Comparison of ENCODE assay signal across 25 mouse cellular contexts in the genomic region with DNA sequence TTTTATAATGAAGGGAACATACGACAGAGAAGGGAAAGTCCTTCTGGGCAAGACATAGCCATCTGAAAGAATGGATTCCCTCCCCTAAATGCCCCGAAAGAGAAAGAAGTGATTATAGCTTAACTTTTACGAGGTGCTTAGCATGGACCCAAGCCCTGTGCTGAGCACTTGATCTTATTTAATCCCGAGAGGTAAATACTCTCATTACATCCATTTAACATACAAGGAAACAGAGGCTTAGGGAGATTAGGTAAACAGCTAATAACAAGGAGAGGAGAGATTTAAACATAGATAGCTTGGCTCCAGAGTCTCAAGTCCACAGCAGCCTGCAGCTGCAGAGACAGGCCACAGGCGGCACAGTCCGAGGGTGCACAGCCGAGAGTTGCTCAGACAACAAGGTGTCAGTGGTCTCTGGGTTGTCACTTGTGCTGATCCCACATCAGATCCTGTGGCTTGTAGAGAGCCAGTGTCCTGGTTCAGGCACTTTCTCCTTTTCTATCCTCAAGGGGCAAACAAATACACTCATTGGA. TPM values are rescaled to one million over a fixed set of nuclear protein-coding genes. Genes with fewer than 3 reads are reported as not detected.
DNase-seq lines count a peak whose midpoint lies in the region; ATAC-seq and TF ChIP-seq lines count a peak whose summit lies in the region.
"Had no signal": no experiment of that assay in that cellular context is flagged by ENCODE, and none has a peak within 500 bp of the region (broad histone marks: within the 10 kb centered on the region; RNA-seq: fewer than 3 reads in every experiment).

No protein-coding gene starts in this region.

- no peaks in the 10 kb centered on the region for H3K36me3 ChIP-seq in heart, embryonic 11.5 days (ENCODE audit: control insufficient read depth, insufficient read depth, low read length)
- H3K36me3 ChIP-seq in lung, embryonic 14.5 days (ENCODE audit: insufficient read depth), result no peaks in the 10 kb centered on the region
- no peaks in the 10 kb centered on the region for H3K36me3 ChIP-seq in intestine, postnatal 0 days (ENCODE audit: control insufficient read depth, insufficient read depth)
- H3K36me3 ChIP-seq in stomach, embryonic 16.5 days (ENCODE audit: control insufficient read depth, insufficient read depth, low read length), result no peaks in the 10 kb centered on the region
- H3K36me3 ChIP-seq: embryonic facial prominence, embryonic 10.5 days; heart, embryonic 13.5 days; midbrain, embryonic 10.5 days had no signal

- H3K27ac ChIP-seq in heart, embryonic 11.5 days (ENCODE audit: low read depth, low read length), result no peak overlapping the region
- H3K27ac ChIP-seq in lung, embryonic 14.5 days (ENCODE audit: low read depth), result peak overlapping the region; percentile 55; the same call in 1 of the 2 replicates
- H3K27ac ChIP-seq in intestine, postnatal 0 days (ENCODE audit: low read depth, low read length), result no peak overlapping the region
- no peak overlapping the region for H3K27ac ChIP-seq in stomach, embryonic 16.5 days (ENCODE audit: low read length)
- H3K27ac ChIP-seq: heart, embryonic 13.5 days had no signal

- H3K9me3 ChIP-seq in heart, embryonic 11.5 days (replicated peaks; ENCODE audit: control insufficient read depth, low read length), result no peaks in the 10 kb centered on the region
- no peaks in the 10 kb centered on the region for H3K9me3 ChIP-seq in lung, embryonic 14.5 days (ENCODE audit: low read depth, low read length)
- no peaks in the 10 kb centered on the region for H3K9me3 ChIP-seq in intestine, postnatal 0 days (ENCODE audit: control insufficient read depth)
- no peaks in the 10 kb centered on the region for H3K9me3 ChIP-seq in stomach, embryonic 16.5 days (replicated peaks; ENCODE audit: control insufficient read depth, low read length)
- H3K9me3 ChIP-seq: embryonic facial prominence, embryonic 10.5 days; midbrain, embryonic 10.5 days had no signal

- peaks cover 27% of the 10 kb centered on the region for H3K4me1 ChIP-seq in heart, embryonic 11.5 days (ENCODE audit: control insufficient read depth, insufficient read depth, low read length)
- H3K4me1 ChIP-seq in lung, embryonic 14.5 days (ENCODE audit: insufficient read depth), result peaks cover 21% of the 10 kb centered on the region
- H3K4me1 ChIP-seq in intestine, postnatal 0 days (replicated peaks; ENCODE audit: control insufficient read depth, insufficient read depth, low read length), result no peaks in the 10 kb centered on the region
- peaks cover 14% of the 10 kb centered on the region; the same call in 1 of the 2 replicates for H3K4me1 ChIP-seq in stomach, embryonic 16.5 days (ENCODE audit: control insufficient read depth, insufficient read depth, low read length)

- ATAC-seq in heart, embryonic 11.5 days (replicated peaks; ENCODE audit: insufficient number of reproducible peaks, low FRiP score, low TSS enrichment), result no peak
- peak; percentile 29; the same call in 1 of the 2 replicates for ATAC-seq in lung, embryonic 14.5 days (ENCODE audit: insufficient read depth)
- ATAC-seq in intestine, postnatal 0 days, result 0 out of 2 replicates have a peak, but pooled peaks have one; percentile 33
- ATAC-seq in stomach, embryonic 16.5 days (ENCODE audit: insufficient read depth, low FRiP score), result peak; percentile 38; the same call in 1 of the 2 replicates
- no peak for ATAC-seq in frontal cortex, adult (ENCODE audit: low TSS enrichment)
- ATAC-seq: forebrain, embryonic 16.5 days; inflammation-experienced regulatory T-cells, adult 6 months; liver, postnatal 0 days; Patski had no signal

- H3K4me3 ChIP-seq in heart, embryonic 11.5 days (ENCODE audit: low read depth, low read length), result no peak overlapping the region
- H3K4me3 ChIP-seq in lung, embryonic 14.5 days (ENCODE audit: low read depth, low read length), result no peak overlapping the region
- no peak overlapping the region for H3K4me3 ChIP-seq in intestine, postnatal 0 days (ENCODE audit: low read depth, low read length)
- no peak overlapping the region for H3K4me3 ChIP-seq in stomach, embryonic 16.5 days (replicated peaks; ENCODE audit: low read length)
- H3K4me3 ChIP-seq: erythroblast, embryonic 14.5 days; heart, embryonic 13.5 days; myocyte had no signal

- DNase-seq in heart, adult 8-10 months (ENCODE audit: low spot score), result no peak
- DNase-seq in lung, embryonic 14.5 days, result no peak
- no peak for DNase-seq in lung, postnatal 25 days (ENCODE audit: low spot score)
- no peak for DNase-seq in adrenal gland, adult 8-10 months
- DNase-seq: cerebellum, postnatal 14 days; gastrocnemius, postnatal 10 days; layer of hippocampus, postnatal 36 days; left cerebral cortex, postnatal 4 days; liver, postnatal 0 days; thymus, adult 18-20 months had no signal

- no peak overlapping the region for H3K9ac ChIP-seq in heart, embryonic 11.5 days (ENCODE audit: low read depth, low read length)
- no peak overlapping the region for H3K9ac ChIP-seq in lung, embryonic 14.5 days
- H3K9ac ChIP-seq in intestine, postnatal 0 days (ENCODE audit: low read depth, low read length), result no peak overlapping the region
- no peak overlapping the region for H3K9ac ChIP-seq in stomach, embryonic 16.5 days (ENCODE audit: low read length)
- H3K9ac ChIP-seq: heart, embryonic 13.5 days; liver, postnatal 0 days had no signal

- 21% methylated on average over 7 of the region's 7 CpGs for WGBS in heart, embryonic 11.5 days (ENCODE audit: insufficient replicate concordance)
- WGBS in lung, embryonic 14.5 days, result 24% methylated on average over 7 of the region's 7 CpGs
- 20% methylated on average over 7 of the region's 7 CpGs for WGBS in intestine, postnatal 0 days
- WGBS in stomach, embryonic 16.5 days, result 21% methylated on average over 7 of the region's 7 CpGs

- peak overlapping the region; percentile 45; the same call in 1 of the 2 replicates for H3K4me2 ChIP-seq in heart, embryonic 11.5 days
- peak overlapping the region; percentile 37; the same call in 1 of the 2 replicates for H3K4me2 ChIP-seq in lung, embryonic 14.5 days
- no peak overlapping the region for H3K4me2 ChIP-seq in intestine, postnatal 0 days (replicated peaks; ENCODE audit: low read depth)
- no peak overlapping the region for H3K4me2 ChIP-seq in stomach, embryonic 16.5 days (ENCODE audit: low read depth, low read length)

- TF ChIP-seq CTCF in lung, embryonic 14.5 days (IDR thresholded peaks at IDR 0.05; ENCODE audit: low read depth), result no peak
- TF ChIP-seq CTCF in intestine, postnatal 0 days (IDR thresholded peaks at IDR 0.05; ENCODE audit: low read depth), result peak; percentile 58

- H3K27me3 ChIP-seq in heart, embryonic 11.5 days (ENCODE audit: control insufficient read depth, insufficient read depth, low read length), result peaks cover 56% of the 10 kb centered on the region
- no peaks in the 10 kb centered on the region for H3K27me3 ChIP-seq in lung, embryonic 14.5 days (ENCODE audit: insufficient read depth, low read length)
- H3K27me3 ChIP-seq in intestine, postnatal 0 days (replicated peaks; ENCODE audit: control insufficient read depth, insufficient read depth, low read length), result 0 out of 2 replicates have a peak, but pooled peaks cover 3% of the 10 kb centered on the region
- H3K27me3 ChIP-seq in stomach, embryonic 16.5 days (ENCODE audit: control insufficient read depth, insufficient read depth, low read length), result no peaks in the 10 kb centered on the region
- H3K27me3 ChIP-seq: Patski had no signal

RNA-seq across cellular contexts. Expression of a gene that starts 32.3 kb away (rescaled TPM):
- 0.19 TPM in 1 of 2 replicates, not detected in the other for polyA plus RNA-seq in heart, embryonic 11.5 days (2014; fragmentation: Nextera tagmentation; extraction: Ambion mirVana)
- not detected for total RNA-seq in heart, adult 8-10 months (2022)
- polyA plus RNA-seq in lung, embryonic 14.5 days (2014; fragmentation: Nextera tagmentation; extraction: Ambion mirVana), result 0.08 TPM in 1 of 2 replicates, not detected in the other
- polyA plus RNA-seq in intestine, postnatal 0 days (2015; fragmentation: Nextera tagmentation; extraction: Ambion mirVana), result not detected in 2 replicates
- 0.24 TPM in 1 of 2 replicates, not detected in the other for polyA plus RNA-seq in stomach, embryonic 16.5 days (2015; fragmentation: Nextera tagmentation; extraction: Ambion mirVana)
- total RNA-seq in adrenal gland, adult 8-10 months (2022), result not detected
- total RNA-seq: gastrocnemius, postnatal 10 days; hematopoietic stem cell, adult 5-6 weeks; layer of hippocampus, postnatal 36 days; left cerebral cortex, postnatal 4 days; neutrophil, adult 5-6 weeks had no signal
- polyA plus RNA-seq: erythroblast, embryonic 14.5 days; forebrain, embryonic 16.5 days; inflammation-experienced regulatory T-cells, adult 6 months; large intestine, adult 2 months; liver, postnatal 0 days; myocyte; Patski had no signal

RNA-seq across cellular contexts. Expression of a gene that starts 47.5 kb away (rescaled TPM):
- 4.5 and 7.4 TPM in 2 replicates for polyA plus RNA-seq in heart, embryonic 11.5 days (2014; fragmentation: Nextera tagmentation; extraction: Ambion mirVana)
- under 1 TPM; 0.38 to 0.80 (median 0.64) TPM for total RNA-seq in heart, adult 8-10 months (2022)
- 48.9 and 51.6 TPM in 2 replicates for polyA plus RNA-seq in lung, embryonic 14.5 days (2014; fragmentation: Nextera tagmentation; extraction: Ambion mirVana)
- polyA plus RNA-seq in intestine, postnatal 0 days (2015; fragmentation: Nextera tagmentation; extraction: Ambion mirVana), result 8.4 and 9.4 TPM in 2 replicates
- 9.1 and 11.5 TPM in 2 replicates for polyA plus RNA-seq in stomach, embryonic 16.5 days (2015; fragmentation: Nextera tagmentation; extraction: Ambion mirVana)
- total RNA-seq in adrenal gland, adult 8-10 months (2022), result 10 to 100 TPM; 20.8 to 27.5 (median 23.7) TPM
- total RNA-seq: layer of hippocampus, postnatal 36 days; left cerebral cortex, postnatal 4 days; neutrophil, adult 5-6 weeks had no signal
- polyA plus RNA-seq: erythroblast, embryonic 14.5 days; forebrain, embryonic 16.5 days; inflammation-experienced regulatory T-cells, adult 6 months; myocyte had no signal

Comparison
In these comparisons a context has a peak if more than half of its experiments do, and no peak if none do; other contexts are left out.
1. ATAC-seq: peak in lung, embryonic 14.5 days (single experiment), intestine, postnatal 0 days (single experiment) and stomach, embryonic 16.5 days (single experiment); none in heart, embryonic 11.5 days (single experiment) and frontal cortex, adult (single experiment).
2. H3K4me2 ChIP-seq: peak in heart, embryonic 11.5 days (single experiment) and lung, embryonic 14.5 days (single experiment); none in intestine, postnatal 0 days (single experiment) and stomach, embryonic 16.5 days (single experiment).